Mouse (Mus musculus): ENCODE data around the gene Kif26b. TPM values are rescaled to one million over a fixed set of nuclear protein-coding genes. Genes with fewer than 3 reads are reported as not detected.

Kif26b gene
- polyA plus RNA-seq, 1 experiment, result 0.15 TPM

DNA sequence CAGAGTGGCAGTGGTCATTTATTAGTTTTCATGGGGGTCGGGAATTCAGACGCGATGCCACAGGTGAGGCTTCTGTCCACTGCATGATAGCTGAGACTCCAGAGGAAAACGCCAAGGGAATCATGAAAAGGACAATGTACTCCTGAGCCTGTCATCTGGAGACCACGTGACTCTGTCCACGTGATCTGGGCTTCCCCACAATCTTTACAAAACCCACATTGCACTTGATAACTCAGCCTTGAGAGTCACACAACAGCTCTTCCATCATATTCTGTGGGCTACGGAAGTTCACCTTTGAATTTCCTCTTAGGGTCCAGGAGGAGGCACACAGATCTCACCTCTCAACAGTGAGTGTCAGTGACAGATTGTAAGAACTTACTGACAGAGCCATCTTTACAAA lies 290.1 kb downstream of the Kif26b start:
- no peak overlapping the region for H3K27ac ChIP-seq (ENCODE audit: insufficient read depth, low read depth, low read length)
- H3K4me3 ChIP-seq (ENCODE audit: insufficient read depth, low read length), result no peak overlapping the region
- TF ChIP-seq POLR2A (IDR thresholded peaks at IDR 0.05; ENCODE audit: borderline replicate concordance, low read depth, low read length) (no peak), CTCF (IDR thresholded peaks at IDR 0.05; ENCODE audit: low read depth, low read length) (no peak)
- H3K4me1 ChIP-seq (ENCODE audit: control insufficient read depth, insufficient read depth, low read length), result no peaks in the 10 kb centered on the region

DNA sequence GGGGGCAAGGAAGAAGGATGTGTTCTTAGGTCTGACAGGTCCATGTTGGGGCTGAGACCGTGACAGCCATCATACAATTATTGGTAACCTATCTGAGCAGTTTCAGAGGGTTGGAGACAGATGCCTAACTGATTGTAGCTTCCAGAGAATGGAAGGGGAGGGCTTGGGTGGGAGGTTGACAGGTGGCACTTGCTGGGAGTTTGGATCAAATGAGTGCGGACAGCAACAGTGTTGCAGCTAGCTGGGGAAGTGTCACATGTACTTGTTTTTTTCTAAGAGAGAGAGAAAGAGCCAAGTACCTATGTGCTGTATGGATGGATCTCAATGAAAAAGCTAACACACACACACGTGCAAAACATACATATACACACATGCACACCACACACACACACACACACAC lies 291.2 kb downstream of the Kif26b start:
- Histone ChIP-seq H3K4me3 (ENCODE audit: insufficient read depth, low read length) (no peak overlapping the region), H3K27ac (ENCODE audit: insufficient read depth, low read depth, low read length) (no peak overlapping the region), H3K4me1 (ENCODE audit: control insufficient read depth, insufficient read depth, low read length) (no peaks in the 10 kb centered on the region)
- TF ChIP-seq POLR2A (IDR thresholded peaks at IDR 0.05; ENCODE audit: borderline replicate concordance, low read depth, low read length) (no peak), CTCF (IDR thresholded peaks at IDR 0.05; ENCODE audit: low read depth, low read length) (no peak)

- Histone ChIP-seq H3K4me3 (ENCODE audit: insufficient read depth, low read length) (no peak overlapping the region), H3K4me1 (ENCODE audit: control insufficient read depth, insufficient read depth, low read length) (no peaks in the 10 kb centered on the region), H3K27ac (ENCODE audit: insufficient read depth, low read depth, low read length) (no peak overlapping the region)
- no peak for TF ChIP-seq POLR2A (IDR thresholded peaks at IDR 0.05; ENCODE audit: borderline replicate concordance, low read depth, low read length)
- TF ChIP-seq CTCF (IDR thresholded peaks at IDR 0.05; ENCODE audit: low read depth, low read length), result no peak
These were observed 291.9 kb downstream of the Kif26b start for GRCm38 (mm10) chr1:178820556-178821435.

- Histone ChIP-seq H3K4me1 (ENCODE audit: control insufficient read depth, insufficient read depth, low read length) (no peaks in the 10 kb centered on the region), H3K27ac (ENCODE audit: insufficient read depth, low read depth, low read length) (no peak overlapping the region), H3K4me3 (ENCODE audit: insufficient read depth, low read length) (no peak overlapping the region)
- no peak for TF ChIP-seq POLR2A (IDR thresholded peaks at IDR 0.05; ENCODE audit: borderline replicate concordance, low read depth, low read length)
- TF ChIP-seq CTCF (IDR thresholded peaks at IDR 0.05; ENCODE audit: low read depth, low read length), result no peak
These were observed 295.9 kb downstream of the Kif26b start for GRCm38 (mm10) chr1:178824871-178825270.

- H3K4me1 ChIP-seq (ENCODE audit: control insufficient read depth, insufficient read depth, low read length), result no peaks in the 10 kb centered on the region
- no peak overlapping the region for H3K4me3 ChIP-seq (ENCODE audit: insufficient read depth, low read length)
- TF ChIP-seq POLR2A (IDR thresholded peaks at IDR 0.05; ENCODE audit: borderline replicate concordance, low read depth, low read length) (no peak), CTCF (IDR thresholded peaks at IDR 0.05; ENCODE audit: low read depth, low read length) (no peak)
- H3K27ac ChIP-seq (ENCODE audit: insufficient read depth, low read depth, low read length), result no peak overlapping the region
These were observed 298.3 kb downstream of the Kif26b start for GRCm38 (mm10) chr1:178827223-178827622.

GRCm38 (mm10) chr1:178829456-178829855 lies 300.5 kb downstream of the Kif26b start:
- no peaks in the 10 kb centered on the region for H3K4me1 ChIP-seq (ENCODE audit: control insufficient read depth, insufficient read depth, low read length)
- TF ChIP-seq CTCF (IDR thresholded peaks at IDR 0.05; ENCODE audit: low read depth, low read length), result no peak
- TF ChIP-seq POLR2A (IDR thresholded peaks at IDR 0.05; ENCODE audit: borderline replicate concordance, low read depth, low read length), result no peak
- H3K27ac ChIP-seq (ENCODE audit: insufficient read depth, low read depth, low read length), result no peak overlapping the region
- H3K4me3 ChIP-seq (ENCODE audit: insufficient read depth, low read length), result no peak overlapping the region

GRCm38 (mm10) chr1:178832571-178832970 lies 303.6 kb downstream of the Kif26b start:
- Histone ChIP-seq H3K27ac (ENCODE audit: insufficient read depth, low read depth, low read length) (no peak overlapping the region), H3K4me1 (ENCODE audit: control insufficient read depth, insufficient read depth, low read length) (no peaks in the 10 kb centered on the region), H3K4me3 (ENCODE audit: insufficient read depth, low read length) (no peak overlapping the region)
- TF ChIP-seq CTCF (IDR thresholded peaks at IDR 0.05; ENCODE audit: low read depth, low read length) (no peak), POLR2A (IDR thresholded peaks at IDR 0.05; ENCODE audit: borderline replicate concordance, low read depth, low read length) (no peak)

DNA sequence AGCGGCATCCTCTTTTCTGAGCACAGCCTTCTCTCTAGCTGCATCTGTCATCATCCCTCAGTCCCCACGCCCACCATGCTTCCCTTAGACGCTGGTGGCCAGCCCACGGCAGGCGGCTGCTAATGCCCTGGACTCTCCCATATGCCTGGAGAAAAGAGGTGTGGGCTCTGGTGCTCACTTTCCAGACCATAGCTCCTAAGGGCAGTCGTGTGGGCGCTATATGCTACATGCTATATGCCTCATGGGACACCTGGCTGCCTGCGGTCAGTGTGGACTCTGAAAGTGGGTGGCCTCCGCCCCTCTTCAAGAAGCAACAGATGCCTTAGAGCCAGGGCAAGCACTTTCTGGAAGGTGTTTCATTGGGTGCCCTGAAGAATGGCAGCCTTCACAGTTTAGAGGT lies 306.9 kb downstream of the Kif26b start:
- no peak for TF ChIP-seq CTCF (IDR thresholded peaks at IDR 0.05; ENCODE audit: low read depth, low read length)
- no peak for TF ChIP-seq POLR2A (IDR thresholded peaks at IDR 0.05; ENCODE audit: borderline replicate concordance, low read depth, low read length)
- Histone ChIP-seq H3K4me3 (ENCODE audit: insufficient read depth, low read length) (no peak overlapping the region), H3K4me1 (ENCODE audit: control insufficient read depth, insufficient read depth, low read length) (no peaks in the 10 kb centered on the region), H3K27ac (ENCODE audit: insufficient read depth, low read depth, low read length) (no peak overlapping the region)

DNA sequence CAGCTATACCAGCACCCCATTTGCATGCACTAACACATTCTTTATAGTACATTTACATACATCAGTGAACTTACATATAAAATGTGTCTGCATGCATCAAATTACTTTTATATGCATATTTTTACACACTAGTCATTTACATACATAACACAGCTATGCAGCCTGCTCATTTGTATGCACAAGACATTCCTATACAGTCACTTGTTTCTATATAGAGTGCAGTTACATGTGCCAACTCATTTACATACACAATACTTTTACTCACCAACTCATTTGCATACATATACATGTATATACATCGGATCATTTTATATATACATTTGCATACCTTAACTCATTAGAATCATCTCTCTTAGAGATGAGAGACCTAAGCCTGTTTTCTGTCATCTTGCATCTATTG lies 308.1 kb downstream of the Kif26b start:
- no peaks in the 10 kb centered on the region for H3K4me1 ChIP-seq (ENCODE audit: control insufficient read depth, insufficient read depth, low read length)
- no peak overlapping the region for H3K4me3 ChIP-seq (ENCODE audit: insufficient read depth, low read length)
- H3K27ac ChIP-seq (ENCODE audit: insufficient read depth, low read depth, low read length), result no peak overlapping the region
- no peak for TF ChIP-seq CTCF (IDR thresholded peaks at IDR 0.05; ENCODE audit: low read depth, low read length)
- TF ChIP-seq POLR2A (IDR thresholded peaks at IDR 0.05; ENCODE audit: borderline replicate concordance, low read depth, low read length), result no peak

GRCm38 (mm10) chr1:178838696-178839320 lies 309.9 kb downstream of the Kif26b start:
- no peak overlapping the region for H3K27ac ChIP-seq (ENCODE audit: insufficient read depth, low read depth, low read length)
- H3K4me1 ChIP-seq (ENCODE audit: control insufficient read depth, insufficient read depth, low read length), result no peaks in the 10 kb centered on the region
- no peak overlapping the region for H3K4me3 ChIP-seq (ENCODE audit: insufficient read depth, low read length)
- no peak for TF ChIP-seq POLR2A (IDR thresholded peaks at IDR 0.05; ENCODE audit: borderline replicate concordance, low read depth, low read length)
- TF ChIP-seq CTCF (IDR thresholded peaks at IDR 0.05; ENCODE audit: low read depth, low read length), result no peak
